Mouse (Mus musculus): ENCODE measurements around the gene Prpf40b.

Prpf40b gene

DNA sequence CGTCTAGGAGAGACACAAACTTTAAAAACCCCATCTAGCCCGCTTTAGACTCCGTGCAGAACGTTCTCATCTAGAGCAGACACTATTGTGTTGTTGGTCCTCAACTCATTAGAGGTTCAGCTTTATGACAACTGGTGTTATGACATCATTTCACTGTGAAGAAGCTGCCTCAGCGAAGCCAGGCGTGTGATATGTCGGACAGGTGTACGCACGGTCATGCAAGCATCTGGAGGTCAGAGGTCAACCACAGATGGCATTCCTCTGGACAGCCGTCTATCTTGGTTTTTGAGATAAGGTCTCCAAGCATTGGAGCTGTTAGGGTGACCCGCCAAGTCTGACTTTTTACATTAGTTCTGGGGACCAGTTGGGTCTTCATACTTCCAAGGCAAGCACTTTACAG lies 4.3 kb upstream of the Prpf40b start:
- DNase-seq (ENCODE audit: low read depth), result no peak

DNA sequence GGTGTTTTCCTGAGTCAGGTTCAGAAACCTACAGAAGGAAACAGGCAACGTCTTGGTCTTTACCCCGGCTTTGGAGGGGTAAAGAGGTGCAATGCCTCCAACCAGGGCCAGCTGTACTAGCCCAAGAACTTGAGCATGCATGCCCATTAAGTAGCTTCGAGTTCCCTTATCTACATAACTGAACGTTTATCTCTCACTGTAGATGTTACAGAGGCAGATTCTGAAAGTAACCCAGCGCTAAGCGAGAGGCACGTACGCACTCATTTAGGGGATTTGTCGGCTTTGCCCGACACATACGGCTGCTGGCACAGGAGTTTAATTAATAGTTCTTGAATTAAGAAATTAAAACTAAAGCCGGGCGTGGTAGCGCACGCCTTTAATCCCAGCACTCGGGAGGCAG lies 600 bp upstream of the Prpf40b start:
- peak; percentile 65 for DNase-seq (ENCODE audit: low read depth)

DNA sequence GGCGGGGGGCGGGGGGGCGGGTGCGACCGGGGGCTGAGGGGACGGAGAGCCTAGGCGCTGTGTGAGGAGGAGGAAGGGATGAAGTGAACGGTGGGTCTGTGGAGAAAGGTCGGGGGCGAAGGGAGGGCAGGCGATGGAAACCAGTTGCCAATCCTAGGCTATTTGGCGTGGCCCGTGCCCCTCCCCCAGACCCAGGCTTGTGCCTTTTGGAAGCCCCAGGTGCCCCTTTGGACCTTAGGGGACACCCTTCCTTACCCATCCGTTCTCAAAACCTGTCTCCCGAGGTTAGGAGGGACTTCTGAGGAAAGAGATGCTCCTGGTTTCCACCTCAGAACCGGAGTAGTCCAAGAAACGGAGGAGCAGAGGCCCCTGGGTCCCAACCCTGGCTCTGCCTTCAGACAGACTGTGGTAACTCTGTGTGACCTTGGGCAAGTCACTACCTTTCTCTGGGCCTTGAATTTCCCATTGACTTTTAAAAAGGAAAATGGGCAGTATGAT lies 646 bp downstream of the Prpf40b start, which contains the start of gene Fam186b:
TSS of gene Fam186b (minus strand) at position 405 of the 498 bp plus-strand sequence.
- peak; percentile 50 for DNase-seq (ENCODE audit: low read depth)

DNA sequence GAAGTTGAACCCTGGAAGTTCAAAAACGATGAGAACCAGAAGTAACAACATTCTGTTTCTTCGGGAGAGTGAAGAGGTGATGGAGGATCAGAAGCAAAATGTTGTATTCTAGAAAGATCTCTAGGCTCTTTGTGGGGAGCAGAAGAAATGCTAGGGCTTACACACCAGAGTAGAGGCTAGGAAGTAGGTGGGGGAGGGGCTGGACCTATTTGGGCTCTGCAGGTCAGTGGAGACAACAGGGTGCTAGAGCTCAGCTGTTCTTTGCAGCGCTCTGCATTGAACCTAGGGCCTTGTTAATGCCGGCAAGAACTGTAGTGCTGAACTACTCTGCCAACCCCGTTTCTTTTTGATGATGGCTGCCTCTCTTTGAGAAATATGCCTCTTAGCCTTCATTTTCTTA lies 1.3 kb downstream of the Prpf40b start:
- peak; percentile 39 for DNase-seq (ENCODE audit: low read depth)

DNA sequence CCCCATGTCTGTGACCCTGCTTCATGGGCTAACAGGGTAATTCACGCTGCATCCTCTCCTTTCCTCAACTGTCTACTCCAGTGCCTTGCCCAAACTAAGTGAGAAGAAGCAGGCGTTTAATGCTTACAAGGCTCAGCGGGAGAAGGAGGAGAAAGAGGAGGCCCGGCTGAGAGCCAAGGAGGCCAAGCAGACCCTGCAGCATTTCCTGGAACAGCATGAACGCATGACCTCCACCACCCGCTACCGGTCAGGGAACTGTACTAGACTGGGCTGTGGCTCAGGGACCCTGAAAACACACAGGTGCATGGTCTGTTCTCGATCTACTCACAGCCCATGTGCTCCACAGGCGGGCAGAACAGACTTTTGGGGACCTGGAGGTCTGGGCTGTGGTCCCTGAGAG lies 12.6 kb downstream of the Prpf40b start:
- DNase-seq (ENCODE audit: low read depth), result no peak

DNA sequence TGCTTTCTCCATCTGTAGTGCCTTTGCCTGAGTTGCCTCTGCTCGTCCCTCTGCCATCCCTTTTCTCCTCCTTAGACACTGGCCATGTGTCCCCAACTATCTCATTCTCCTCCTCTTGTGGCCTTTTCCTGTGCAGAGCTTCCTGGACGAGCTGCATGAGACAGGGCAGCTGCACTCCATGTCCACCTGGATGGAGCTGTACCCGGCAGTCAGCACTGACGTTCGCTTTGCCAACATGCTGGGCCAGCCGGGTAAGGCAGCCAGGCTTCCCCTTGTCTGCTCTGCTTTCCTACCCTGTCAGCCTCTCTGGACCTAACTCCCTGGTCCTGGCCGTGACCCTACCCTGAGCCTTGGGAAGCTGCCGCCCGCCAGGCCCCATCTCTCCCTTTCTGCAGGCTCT lies 14.7 kb downstream of the Prpf40b start:
- no peak for DNase-seq (ENCODE audit: low read depth)

DNA sequence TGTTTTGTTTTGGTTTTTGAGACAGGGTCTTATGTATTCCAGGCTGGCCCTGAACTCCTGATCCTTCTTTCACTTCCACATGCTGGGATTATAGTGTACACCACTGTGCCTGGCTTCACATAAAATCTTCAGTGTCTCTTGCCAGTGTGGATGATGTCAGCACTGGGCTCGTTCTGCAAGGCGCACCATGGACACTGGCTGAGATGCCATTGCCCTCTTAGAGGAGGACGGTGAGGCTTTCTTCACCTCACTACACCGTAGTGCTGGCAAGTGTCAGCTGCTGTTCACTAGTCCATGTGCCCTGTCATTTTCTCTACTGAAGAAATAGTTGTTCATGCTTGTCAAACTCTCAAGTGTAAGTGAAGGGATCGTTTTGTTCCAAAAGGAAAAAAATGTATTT lies 15.7 kb downstream of the Prpf40b start:
- no peak for DNase-seq (ENCODE audit: low read depth)

DNA sequence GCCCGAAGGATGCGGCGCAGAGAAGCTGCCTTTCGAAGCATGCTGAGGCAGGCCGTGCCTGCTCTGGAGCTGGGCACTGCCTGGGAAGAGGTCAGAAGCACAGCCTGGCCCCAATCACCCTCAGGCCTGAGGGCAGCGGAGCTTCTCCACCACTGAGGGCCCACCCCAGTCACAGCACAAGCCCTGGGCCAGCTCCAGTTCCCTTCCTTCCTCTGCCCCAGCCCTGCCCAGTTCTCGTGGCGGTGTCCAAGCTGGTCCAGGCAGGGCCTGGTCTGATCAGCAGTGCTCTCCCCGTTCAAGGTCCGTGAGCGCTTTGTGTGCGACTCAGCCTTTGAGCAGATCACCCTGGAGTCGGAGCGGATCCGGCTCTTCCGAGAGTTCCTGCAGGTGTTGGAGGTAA lies 20.0 kb downstream of the Prpf40b start:
- no peak for DNase-seq (ENCODE audit: low read depth)

DNA sequence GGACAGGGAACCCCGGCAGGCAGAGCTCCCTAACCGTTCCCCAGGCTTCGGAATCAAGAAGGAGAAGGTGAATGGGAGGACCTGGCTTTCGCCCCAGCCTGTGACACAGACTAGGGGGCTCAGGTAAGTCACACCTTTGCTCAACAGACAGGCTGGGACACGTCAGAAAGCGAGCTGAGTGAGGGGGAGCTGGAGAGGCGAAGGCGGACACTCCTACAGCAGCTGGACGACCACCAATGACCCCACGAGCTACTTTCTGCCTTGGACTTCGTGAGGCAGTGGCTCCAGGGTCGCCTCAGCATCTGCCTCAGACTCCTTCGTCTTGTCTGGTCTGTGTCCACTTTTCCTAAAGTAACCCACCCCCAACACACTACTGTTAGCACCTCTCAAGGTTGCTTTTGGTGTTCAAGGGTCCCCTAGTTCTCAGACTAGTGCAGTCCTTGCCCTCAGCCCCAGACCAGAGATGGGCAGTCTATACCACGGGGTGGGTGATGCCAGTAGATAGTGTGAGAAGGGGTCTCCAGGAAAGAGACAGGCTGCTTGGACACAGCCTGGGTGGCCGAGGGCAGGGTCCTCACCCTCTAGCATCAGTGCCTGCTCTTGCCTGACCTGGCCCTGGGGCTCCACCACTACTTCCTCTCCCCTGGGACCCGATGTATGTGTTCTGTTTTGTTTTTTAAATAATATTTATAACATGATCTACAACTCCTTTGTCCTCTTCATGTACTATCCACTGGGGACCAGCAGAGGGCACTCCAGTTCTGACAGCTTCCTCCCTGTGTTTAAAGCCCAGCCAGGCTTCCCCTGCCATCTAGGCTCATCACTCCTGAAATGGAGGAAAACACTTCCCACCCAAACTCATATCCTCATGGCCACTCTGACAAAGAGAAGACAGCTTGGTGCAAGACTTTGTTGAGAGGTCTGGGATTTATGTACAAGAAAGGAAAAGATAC lies 21.7 kb downstream of the Prpf40b start:
- peak; percentile 84 for DNase-seq (ENCODE audit: low read depth)

DNA sequence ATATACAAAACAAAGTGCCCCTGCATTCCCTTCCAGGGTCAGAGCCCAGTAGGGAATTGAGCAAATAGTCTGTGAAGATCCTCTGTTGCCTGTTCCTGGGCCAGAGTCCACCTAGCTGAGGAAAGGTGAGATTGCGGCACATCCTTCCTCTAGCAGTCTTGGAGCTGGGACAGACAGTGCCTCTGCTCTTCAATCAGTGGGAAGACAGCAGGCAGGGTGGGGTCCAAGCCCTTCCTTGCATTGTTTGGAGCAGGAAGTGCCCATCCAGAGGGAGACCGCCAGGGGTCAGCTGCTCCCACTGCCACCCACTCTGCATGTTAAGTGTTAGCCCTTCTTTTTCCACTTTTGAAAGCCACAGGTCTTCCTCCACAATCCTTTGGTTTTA lies 22.4 kb downstream of the Prpf40b start:
- DNase-seq (ENCODE audit: low read depth), result no peak

DNA sequence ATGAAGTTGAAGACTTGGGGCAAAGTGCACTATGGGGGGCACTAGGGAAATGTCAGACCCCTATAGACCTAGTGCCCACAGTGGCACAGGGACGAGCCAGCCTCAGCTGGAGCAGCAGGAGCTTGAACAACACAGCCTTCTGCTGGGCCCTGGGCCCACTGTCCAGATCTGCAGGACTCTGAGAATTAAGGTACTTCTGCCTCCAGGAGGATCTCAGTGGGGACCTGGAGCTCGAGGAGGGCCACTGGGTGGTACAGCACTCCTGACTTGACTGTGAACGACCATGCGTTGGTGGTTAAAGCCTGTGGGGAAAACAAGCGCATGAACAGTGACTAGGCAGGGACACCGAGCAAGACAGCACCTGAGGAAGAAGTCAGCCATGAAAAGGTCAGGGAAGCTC lies 23.2 kb downstream of the Prpf40b start:
- no peak for DNase-seq (ENCODE audit: low read depth)

DNA sequence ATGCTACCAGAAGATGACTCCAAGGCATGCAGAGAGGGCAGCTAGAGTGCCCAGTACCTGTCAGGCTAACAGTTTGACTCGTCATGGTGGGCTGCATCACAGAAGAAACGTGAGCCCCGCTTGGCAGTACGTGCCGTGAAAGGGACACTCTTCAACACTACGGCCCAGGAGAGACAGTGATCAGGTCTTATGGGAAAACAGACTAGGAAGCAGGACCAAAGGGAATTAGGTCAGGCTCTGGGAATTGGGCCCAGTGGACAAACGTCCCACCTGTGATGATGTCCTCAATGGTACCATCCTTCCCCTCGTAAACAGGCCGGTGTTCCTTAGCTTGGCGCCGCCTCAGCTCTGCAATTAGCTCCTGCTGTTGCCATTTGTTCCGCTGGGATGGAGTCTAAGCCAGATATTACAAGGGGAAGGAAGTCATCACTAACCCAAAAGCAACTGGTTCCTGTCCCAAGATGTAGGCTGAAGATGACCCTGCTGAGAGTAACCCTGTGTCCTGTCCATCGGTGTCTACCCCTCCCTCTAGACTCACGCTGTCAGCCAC lies 24.0 kb downstream of the Prpf40b start:
- DNase-seq (ENCODE audit: low read depth), result no peak

DNA sequence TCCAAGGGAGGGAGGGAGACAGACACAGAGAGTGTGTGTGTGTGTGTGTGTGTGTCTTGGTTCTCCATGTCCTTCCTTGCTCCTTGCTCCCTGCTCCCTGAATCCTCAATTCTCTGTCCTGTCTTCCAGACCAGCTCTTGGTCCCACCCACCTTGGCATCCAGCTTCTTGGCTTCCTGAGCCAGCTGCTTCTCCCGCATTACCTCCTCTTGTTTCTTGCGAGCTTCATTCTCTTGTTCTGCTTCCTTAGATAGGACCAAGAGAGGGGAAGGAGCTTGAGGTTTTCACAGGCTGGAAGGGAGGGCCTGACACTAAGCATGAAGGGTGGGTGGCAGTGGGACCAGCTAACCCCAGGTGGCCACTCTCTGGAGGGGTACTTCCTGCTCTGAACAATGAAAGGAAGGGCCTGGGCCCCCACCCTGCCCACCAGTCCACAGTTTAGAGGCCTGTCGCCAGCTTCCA lies 24.6 kb downstream of the Prpf40b start:
- no peak for DNase-seq (ENCODE audit: low read depth)

DNA sequence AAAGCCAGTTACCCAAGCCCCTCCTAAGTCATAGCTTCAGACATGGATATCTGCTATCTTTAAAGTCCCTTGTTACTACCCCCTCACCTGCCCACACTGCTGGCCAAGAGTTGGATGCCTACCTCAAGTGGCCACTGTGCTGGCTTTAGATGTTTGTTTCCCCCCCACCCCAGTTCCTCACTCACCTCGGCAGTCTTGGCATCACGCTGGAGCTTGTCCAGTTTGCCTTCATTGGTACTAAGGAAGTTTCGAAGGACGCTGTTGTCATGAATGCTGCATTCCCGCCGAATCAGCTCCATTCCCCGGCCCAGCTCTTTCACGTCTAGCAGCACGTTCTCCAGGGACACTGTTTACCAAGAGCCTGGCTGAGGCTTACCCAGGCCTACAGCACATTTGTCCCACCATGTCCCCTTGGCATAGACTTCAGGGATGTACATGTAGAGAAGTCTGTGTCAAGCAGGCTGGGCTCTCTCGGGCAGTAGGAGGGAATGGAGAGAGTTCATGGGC lies 25.3 kb downstream of the Prpf40b start:
- DNase-seq (ENCODE audit: low read depth), result no peak

DNA sequence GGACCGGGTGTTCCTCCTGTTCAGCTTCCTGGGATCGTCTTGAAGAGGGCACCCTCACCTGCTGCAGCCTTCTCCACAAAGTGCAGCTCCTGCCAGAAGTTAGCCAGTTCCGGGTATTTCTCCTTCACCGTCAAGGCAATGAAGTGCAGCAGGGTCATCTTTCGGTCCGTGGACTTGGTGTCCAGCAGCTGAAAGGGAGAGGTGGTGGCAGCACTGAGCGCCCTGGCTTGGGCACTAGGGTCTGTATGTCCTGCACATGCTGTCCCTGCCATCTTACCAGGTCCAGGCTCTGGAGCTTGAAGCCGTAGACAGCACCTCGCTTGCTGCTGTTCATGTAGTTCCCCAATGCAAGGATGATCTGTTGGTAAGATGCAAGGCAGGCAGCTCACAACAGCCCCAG lies 26.1 kb downstream of the Prpf40b start:
- no peak for DNase-seq (ENCODE audit: low read depth)

DNA sequence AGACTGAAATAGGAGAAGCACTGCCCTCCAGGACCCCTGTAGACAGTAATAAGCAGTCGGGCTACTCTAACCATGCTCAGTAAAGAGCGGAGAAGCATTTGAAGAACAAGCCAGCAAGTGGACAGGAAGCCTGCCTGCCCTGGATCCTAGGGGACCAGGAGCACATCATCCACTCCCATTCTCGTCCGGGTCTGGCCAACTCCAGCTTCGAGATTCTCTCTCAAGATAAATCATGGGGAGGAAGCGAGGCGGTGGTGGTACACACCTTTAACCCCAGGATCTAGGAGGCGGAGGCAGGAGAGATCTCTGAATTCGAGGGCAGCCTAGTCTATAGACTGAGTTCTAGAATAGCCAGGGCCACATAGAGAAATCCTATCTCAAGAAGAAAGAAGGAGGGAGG lies 29.3 kb downstream of the Prpf40b start:
- DNase-seq (ENCODE audit: low read depth), result no peak

DNA sequence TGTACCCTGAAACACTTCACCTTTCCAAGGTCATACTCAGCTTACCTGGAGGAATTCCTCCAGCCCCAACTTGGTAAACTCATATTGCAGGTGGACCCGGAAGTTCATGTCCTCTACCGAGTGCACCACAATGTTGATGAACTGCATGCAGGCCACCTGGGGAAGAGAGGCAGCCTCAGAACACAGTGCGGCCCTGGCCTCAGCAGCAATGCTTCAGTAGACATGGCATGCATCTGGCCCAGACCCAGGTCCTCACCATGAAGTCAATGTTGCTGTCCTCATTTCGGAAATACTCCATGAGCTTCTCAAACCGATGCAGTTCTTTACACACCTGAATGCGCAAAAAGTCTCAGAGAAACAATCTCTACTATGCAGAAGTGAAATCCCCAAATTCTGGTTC lies 30.7 kb downstream of the Prpf40b start:
- DNase-seq (ENCODE audit: low read depth), result no peak

DNA sequence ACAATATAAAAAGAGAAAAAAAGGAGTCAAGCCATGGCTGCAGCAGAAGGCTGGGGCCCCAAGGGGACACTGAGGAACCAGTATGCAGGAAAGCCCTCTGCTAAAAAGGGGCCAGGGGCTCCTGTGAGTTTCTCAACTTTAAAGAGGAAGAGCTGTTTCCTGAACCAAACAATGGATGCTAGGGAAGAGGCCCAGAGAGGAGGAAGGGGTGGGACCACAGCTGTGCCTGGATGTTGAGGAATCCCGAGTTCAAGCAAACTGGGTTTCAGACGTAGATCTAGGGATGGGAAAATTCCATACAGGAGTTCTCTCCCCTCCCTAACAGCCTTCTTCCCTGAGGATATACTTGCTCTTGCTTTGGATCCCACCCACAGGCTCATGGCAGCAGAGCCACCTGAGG lies 31.5 kb downstream of the Prpf40b start:
- no peak for DNase-seq (ENCODE audit: low read depth)

DNA sequence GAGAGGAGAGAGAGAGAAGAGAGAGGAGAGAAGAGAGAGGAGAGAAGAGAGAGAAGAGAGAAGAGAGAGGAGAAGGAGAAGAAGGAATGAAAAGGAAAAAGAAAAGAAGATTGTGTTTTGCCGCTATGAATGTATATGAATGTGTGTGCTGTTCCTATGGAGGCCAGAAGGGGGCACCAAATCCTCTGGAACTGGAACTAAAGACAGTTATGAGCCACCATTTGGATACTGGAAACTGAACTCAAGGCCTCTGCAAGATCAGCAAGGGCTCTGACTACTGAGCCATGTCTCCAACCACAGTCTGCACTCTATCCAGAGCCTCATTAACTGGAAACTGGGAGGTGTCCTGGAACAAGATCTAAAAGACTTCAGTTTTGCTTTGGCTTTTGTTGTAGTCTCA lies 32.1 kb downstream of the Prpf40b start:
- peak; percentile 86 for DNase-seq (ENCODE audit: low read depth)

DNA sequence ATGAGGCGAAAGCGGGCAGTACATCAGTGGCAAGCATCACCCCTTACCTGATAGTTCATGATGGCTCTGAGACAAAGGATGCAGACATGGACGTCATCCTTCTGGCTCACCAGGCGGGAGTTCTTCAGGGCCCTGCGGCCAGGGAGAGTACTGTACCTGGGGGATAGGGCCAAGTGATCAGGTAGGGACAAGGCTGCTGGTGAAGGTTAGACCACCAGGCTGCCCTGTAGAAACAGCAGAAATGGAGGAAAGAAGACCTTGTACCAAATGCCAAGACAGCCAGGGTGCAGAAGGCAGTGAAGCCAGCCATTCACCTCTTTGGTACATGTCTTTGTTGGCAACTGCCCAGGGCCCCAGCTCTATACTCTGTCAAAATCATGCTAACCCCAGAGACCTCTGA lies 33.1 kb downstream of the Prpf40b start:
- no peak for DNase-seq (ENCODE audit: low read depth)

DNA sequence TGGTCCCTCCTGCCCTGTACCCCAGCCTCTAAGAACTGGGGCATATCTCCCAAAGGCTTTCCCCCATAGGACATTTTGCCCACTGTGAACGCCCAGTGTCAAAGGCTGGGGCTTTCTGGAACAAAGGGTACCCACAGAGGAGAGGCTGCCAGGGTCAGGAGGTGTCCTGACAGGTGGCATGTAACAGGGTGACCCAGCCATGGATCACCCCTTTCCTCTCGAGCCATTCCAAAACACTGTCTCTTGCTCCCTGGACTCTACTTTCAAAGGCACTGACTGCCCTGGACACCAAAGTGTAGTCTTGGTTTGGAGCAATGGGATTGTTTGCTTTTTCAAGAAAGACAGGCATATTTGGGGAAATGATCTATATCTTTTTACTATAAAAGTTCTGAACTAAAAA lies 35.4 kb downstream of the Prpf40b start:
- DNase-seq (ENCODE audit: low read depth), result no peak

DNA sequence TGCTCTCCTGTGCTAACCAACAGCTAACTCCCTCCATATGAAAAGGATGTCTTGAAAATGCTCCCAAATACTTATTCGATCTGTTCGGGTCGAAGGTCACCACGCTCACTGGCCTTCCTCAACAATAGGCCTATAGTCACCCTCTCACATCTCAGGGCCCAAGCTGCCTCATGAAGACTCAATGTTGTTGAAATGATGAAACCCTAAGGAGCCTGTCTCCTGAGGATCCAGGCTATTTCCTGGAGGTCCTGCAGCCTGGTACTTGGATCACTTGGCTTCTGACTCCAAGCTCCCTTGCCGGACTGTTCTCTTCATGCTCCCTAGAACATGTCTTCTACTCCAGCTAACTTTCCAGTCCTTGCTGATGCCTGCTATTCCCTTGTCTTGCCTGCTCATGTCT lies 36.5 kb downstream of the Prpf40b start:
- no peak for DNase-seq (ENCODE audit: low read depth)

DNA sequence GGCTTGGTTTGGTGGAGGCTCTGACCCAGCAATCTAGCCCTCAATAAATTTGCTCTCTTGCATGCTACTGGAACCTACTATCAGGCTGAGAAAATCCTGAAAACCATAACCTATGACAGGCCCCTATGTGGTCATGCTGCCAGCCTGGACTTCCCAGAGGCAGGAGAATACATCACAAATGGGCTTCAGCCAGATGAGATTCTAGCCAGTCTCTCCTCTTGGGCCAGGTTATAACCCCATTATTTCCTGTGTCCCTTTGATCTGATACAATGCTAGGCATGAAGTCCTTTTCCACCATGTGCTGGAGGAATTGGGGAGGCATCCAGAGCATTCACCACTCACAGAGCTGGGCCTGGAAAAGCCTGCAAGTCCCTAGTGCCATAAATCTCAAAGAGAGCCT lies 37.2 kb downstream of the Prpf40b start:
- DNase-seq (ENCODE audit: low read depth), result no peak
